Mouse (Mus musculus) adipose tissue, adult 10 weeks (tissue): Measurements from ENCODE around the gene Ankrd26. TPM values are rescaled to one million over a fixed set of nuclear protein-coding genes. Genes with fewer than 3 reads are reported as not detected.

Experiments used
- polyA plus RNA-seq: library from polyadenylated mRNA; stranded (reverse); fragments of 350-450 nt; fragmentation: Illumina TruSeq; extraction: RNeasy Lipid Tissue Mini Kit (QIAGEN cat#74804); gene quantifications from one replicate; pipeline ENCODE4 v1.2.3, GENCODE M21; 2014; ENCODE audit warnings: low read depth, low replicate concordance

Ankrd26 gene
- polyA plus RNA-seq = 2.8 TPM

DNA sequence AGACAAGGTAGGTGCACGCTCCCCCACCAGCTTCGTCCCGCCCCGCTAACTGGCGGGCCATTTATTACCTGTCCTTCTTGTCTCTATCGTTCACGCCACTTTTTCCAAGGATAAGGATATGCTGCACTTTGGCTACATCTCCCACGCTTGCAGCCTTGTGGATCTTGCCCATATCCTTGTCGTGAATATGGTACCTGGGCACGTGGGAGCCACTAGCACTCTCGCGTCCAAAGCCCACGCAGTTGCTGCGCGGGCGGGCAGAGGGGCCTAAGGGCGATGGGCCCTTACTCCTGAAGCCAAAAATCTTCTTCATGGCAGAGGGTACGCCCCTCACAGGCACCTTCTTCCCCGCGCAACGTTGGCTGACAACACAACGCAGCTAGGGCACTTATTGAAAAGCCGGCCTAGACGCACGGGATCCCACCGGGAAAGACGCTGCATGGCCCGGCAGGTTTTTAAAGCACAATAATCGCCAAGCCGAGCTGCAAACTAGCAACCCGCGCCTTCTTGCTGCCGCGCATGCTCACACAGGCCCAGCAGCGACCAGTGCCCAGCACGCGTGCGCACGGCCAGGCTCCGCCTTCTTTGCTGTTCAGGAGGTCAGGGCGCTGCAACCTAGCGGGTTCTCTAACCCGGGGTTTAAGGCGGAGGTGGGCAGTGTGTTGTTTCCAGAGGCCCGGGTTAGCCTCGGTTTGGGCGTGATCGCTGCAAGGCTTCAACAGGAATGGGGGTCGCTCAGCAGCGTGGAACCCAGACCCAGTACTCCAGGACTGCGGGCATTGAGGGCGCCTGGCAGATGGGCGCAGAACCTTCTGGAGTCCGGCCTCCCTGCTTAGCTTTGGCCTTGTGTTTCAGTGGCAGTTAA lies at the start of gene Ankrd26:
TSS of gene Ankrd26 (minus strand) at position 482 of the 865 bp plus-strand sequence.

GRCm38 (mm10) chr6:118478957-118479708 lies 82.9 kb downstream of the Ankrd26 start, which contains the start of gene Zfp9:
Gene Zfp9 (minus strand): TSS chr6:118479320.

GRCm38 (mm10) chr6:118455042-118455631 lies 106.9 kb downstream of the Ankrd26 start, which contains the start of gene Zfp248:
Gene Zfp248 (minus strand): TSS chr6:118455528.

Other genes starting within 250 kb of the Ankrd26 start
- 19.9 TPM for gene Bms1, start 142.8 kb downstream of the Ankrd26 start, polyA plus RNA-seq
- 2.0 TPM for gene Zfp248, start 106.7 kb downstream of the Ankrd26 start, polyA plus RNA-seq
- 7.7 TPM for gene Zfp9, start 82.9 kb downstream of the Ankrd26 start, polyA plus RNA-seq